Mouse (Mus musculus): Measurements from ENCODE around the gene Rexo2.

- no peak for TF ChIP-seq CTCF (IDR thresholded peaks at IDR 0.05; ENCODE audit: borderline replicate concordance, control insufficient read depth, extremely low read depth, insufficient read depth, low read length, poor library complexity)
- no peak for TF ChIP-seq POLR2A (IDR thresholded peaks at IDR 0.05; ENCODE audit: control insufficient read depth, extremely low read depth, insufficient read depth, low read length, poor library complexity)
Measured at GRCm38 (mm10) chr9:48501192-48501591, 20.8 kb upstream of the Rexo2 start.

Data from thymus, adult 2 months (tissue).